Mouse (Mus musculus) midbrain, embryonic 12.5 days (tissue): ENCODE measurements around the gene Ntm. TPM values are rescaled to one million over a fixed set of nuclear protein-coding genes. Genes with fewer than 3 reads are reported as not detected.

Experiments used
- ATAC-seq: fragments of 200-750 bp; cut with Nextera tagmentation; 2 replicates; pipeline ENCODE4 v1.8.0; 2017; ENCODE audit warnings: low read depth, moderate TSS enrichment, moderate library complexity; ENCODE audit not compliant: low FRiP score
- H3K27ac ChIP-seq: fragments of 300-500 bp; sonication (generic); replicated peaks from 2 replicates; pipeline ENCODE4 v1.5.1; 2016; ENCODE audit warnings: mild to moderate bottlenecking
- H3K27me3 ChIP-seq: fragments of 300-500 bp; sonication (generic); 2 replicates; pipeline ENCODE4 v1.6.1; 2016; ENCODE audit warnings: mild to moderate bottlenecking
- H3K36me3 ChIP-seq: fragments of 300-500 bp; sonication (generic); 2 replicates; pipeline ENCODE4 v1.6.1; 2016
- H3K4me1 ChIP-seq: fragments of 300-500 bp; sonication (generic); 2 replicates; pipeline ENCODE4 v1.6.1; 2016
- H3K4me2 ChIP-seq: fragments of 300-500 bp; sonication (generic); replicated peaks from 2 replicates; pipeline ENCODE4 v1.6.1; 2016; ENCODE audit warnings: mild to moderate bottlenecking, moderate library complexity
- H3K4me3 ChIP-seq: fragments of 300-500 bp; sonication (generic); 2 replicates; pipeline ENCODE4 v1.5.1; 2016; ENCODE audit warnings: mild to moderate bottlenecking
- H3K9ac ChIP-seq: fragments of 300-500 bp; sonication (generic); replicated peaks from 2 replicates; pipeline ENCODE4 v1.6.1; 2016; ENCODE audit warnings: mild to moderate bottlenecking, moderate library complexity
- H3K9me3 ChIP-seq: fragments of 300-500 bp; sonication (generic); 2 replicates; pipeline ENCODE4 v1.6.1; 2016; ENCODE audit warnings: mild to moderate bottlenecking
- WGBS: fragments of 180-500 bp; shearing (Covaris S2); methylation state at CpG from one replicate; pipeline ENCODE4 v1.1.7; 2016; 5-methylcytosine and 5-hydroxymethylcytosine counted together
- polyA plus RNA-seq: library from polyadenylated mRNA; unstranded; fragments of >200 nt; fragmentation: Nextera tagmentation; extraction: Ambion mirVana; gene quantifications from 2 replicates; pipeline ENCODE4 v1.2.1, GENCODE M21; 2016

The Ntm gene
- 39.0 and 45.9 TPM in 2 replicates for polyA plus RNA-seq

GRCm38 (mm10) chr9:29962978-29963377 is at the start of gene Ntm:
Gene Ntm, minus strand, starts transcription at chr9:29963141.
- peak; percentile 71 for ATAC-seq
- no peaks in the 10 kb centered on the region for H3K9me3 ChIP-seq
- peak within 1 kb of the TSS; percentile 88 for H3K4me2 ChIP-seq
- peaks cover 26% of the 10 kb centered on the region for H3K27me3 ChIP-seq
- peak within 1 kb of the TSS; percentile 67 for H3K27ac ChIP-seq
- peak within 1 kb of the TSS; percentile 54 for H3K4me3 ChIP-seq
- WGBS: 9% methylated on average over 8 of the region's 8 CpGs
- H3K36me3 ChIP-seq: no peaks in the 10 kb centered on the region
- peaks cover 23% of the 10 kb centered on the region for H3K4me1 ChIP-seq
- H3K9ac ChIP-seq: peak within 1 kb of the TSS; percentile 63

DNA sequence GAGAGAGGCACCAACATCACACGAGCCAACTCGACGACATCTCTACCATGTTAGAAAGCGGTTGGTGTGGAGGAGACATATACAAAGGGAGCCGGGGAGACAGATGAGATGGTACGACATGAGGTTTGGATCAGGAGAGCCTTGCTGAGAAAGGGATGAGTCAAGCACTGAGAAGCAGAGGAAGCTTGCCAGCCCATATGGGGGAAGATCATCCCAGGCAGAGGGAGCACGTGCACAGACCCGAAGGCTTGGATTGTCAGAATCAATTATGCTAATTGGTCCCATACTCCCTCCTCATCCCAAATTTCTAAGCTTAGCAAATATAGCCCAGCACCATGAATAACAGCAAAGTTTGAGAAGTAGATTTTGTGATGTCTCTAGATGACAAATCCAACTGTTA is 42.8 kb upstream of the Ntm start:
- Histone ChIP-seq H3K9me3 (no peaks in the 10 kb centered on the region), H3K4me3 (no peak overlapping the region), H3K4me2 (no peak overlapping the region), H3K4me1 (no peaks in the 10 kb centered on the region), H3K27me3 (no peaks in the 10 kb centered on the region), H3K36me3 (no peaks in the 10 kb centered on the region), H3K9ac (no peak overlapping the region), H3K27ac (no peak overlapping the region)
- WGBS: 88% methylated on average over 8 of the region's 8 CpGs
- ATAC-seq: no peak

DNA sequence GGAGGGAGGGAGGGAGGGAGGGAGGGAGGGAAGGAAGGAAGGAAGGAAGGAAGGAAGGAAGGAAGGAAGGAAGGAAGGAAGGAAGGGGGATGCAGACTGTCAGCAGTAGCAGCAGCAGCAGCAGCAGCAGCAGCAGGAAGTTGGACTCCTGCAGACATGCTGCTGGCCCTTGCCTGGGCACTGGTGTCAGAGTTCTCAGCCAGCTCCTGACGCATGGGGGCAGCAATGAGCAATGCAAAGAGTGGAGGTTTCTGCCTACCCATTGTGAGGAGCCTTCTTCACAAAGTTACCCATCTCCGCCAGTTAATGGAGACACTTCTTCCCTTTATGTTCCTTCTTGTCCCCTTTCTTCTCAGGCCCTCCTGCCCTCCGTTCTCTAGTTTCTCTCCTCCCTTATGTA is 40.7 kb upstream of the Ntm start:
- Histone ChIP-seq H3K27me3 (no peaks in the 10 kb centered on the region), H3K9ac (no peak overlapping the region), H3K36me3 (no peaks in the 10 kb centered on the region), H3K9me3 (no peaks in the 10 kb centered on the region), H3K4me3 (no peak overlapping the region), H3K4me1 (no peaks in the 10 kb centered on the region), H3K27ac (no peak overlapping the region), H3K4me2 (no peak overlapping the region)
- 20% methylated on average over 3 of the region's 3 CpGs for WGBS
- ATAC-seq: peak; percentile 60; the same call in 1 of the 2 replicates

- no peak overlapping the region for H3K27ac ChIP-seq
- no peaks in the 10 kb centered on the region for H3K9me3 ChIP-seq
- ATAC-seq: no peak
- no peaks in the 10 kb centered on the region for H3K36me3 ChIP-seq
- no peaks in the 10 kb centered on the region for H3K27me3 ChIP-seq
- 83% methylated on average over 5 of the region's 5 CpGs for WGBS
- H3K4me3 ChIP-seq: no peak overlapping the region
- H3K4me2 ChIP-seq: no peak overlapping the region
- H3K9ac ChIP-seq: no peak overlapping the region
- H3K4me1 ChIP-seq: no peaks in the 10 kb centered on the region
Observed at GRCm38 (mm10) chr9:29981177-29981915, 18.4 kb upstream of the Ntm start.

- H3K9ac ChIP-seq: peak overlapping the region; percentile 63
- peak overlapping the region; percentile 54 for H3K4me3 ChIP-seq
- H3K4me1 ChIP-seq: peaks cover 23% of the 10 kb centered on the region
- H3K27ac ChIP-seq: peak overlapping the region; percentile 67
- no peaks in the 10 kb centered on the region for H3K9me3 ChIP-seq
- 1% methylated on average over 38 of the region's 38 CpGs for WGBS
- peaks cover 26% of the 10 kb centered on the region for H3K27me3 ChIP-seq
- no peaks in the 10 kb centered on the region for H3K36me3 ChIP-seq
- peak overlapping the region; percentile 88 for H3K4me2 ChIP-seq
- ATAC-seq: peak; percentile 76
Observed at GRCm38 (mm10) chr9:29961954-29962867, 730 bp downstream of the Ntm start.

GRCm38 (mm10) chr9:29961512-29961911 is 1.4 kb downstream of the Ntm start:
- Histone ChIP-seq H3K27ac (no peak overlapping the region; the same call in 1 of the 2 replicates), H3K9ac (peak overlapping the region; percentile 63), H3K36me3 (no peaks in the 10 kb centered on the region), H3K4me3 (peak overlapping the region; percentile 54), H3K4me2 (peak overlapping the region; percentile 88), H3K27me3 (peaks cover 26% of the 10 kb centered on the region), H3K4me1 (peaks cover 23% of the 10 kb centered on the region), H3K9me3 (no peaks in the 10 kb centered on the region)
- ATAC-seq: no peak
- 28% methylated on average over 2 of the region's 2 CpGs for WGBS

DNA sequence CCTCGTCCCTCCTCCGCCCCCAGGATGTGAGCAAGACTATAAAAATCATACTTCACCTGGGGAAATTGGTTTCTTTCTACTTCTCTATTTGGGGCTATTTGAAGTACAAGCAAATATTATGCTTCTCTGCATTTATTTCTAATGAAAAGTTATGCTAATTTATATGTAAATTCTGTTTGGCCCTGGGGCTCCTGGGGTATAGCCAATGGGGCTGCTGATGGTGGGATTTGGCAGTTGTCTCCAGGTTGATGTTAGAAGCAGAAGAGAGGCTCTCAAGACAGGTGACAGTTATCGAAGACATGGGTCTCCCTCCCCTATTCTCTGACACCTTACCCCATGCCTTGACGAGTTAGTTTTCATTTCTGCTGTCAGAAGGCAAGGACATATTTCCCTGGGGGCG is 2.2 kb downstream of the Ntm start:
- no peak for ATAC-seq
- H3K4me2 ChIP-seq: peak overlapping the region; percentile 88
- 74% methylated on average over 5 of the region's 5 CpGs for WGBS
- H3K4me3 ChIP-seq: peak overlapping the region; percentile 54
- H3K9ac ChIP-seq: 0 out of 2 replicates have a peak overlapping the region, but pooled peaks have one; percentile 11
- H3K4me1 ChIP-seq: peaks cover 23% of the 10 kb centered on the region
- H3K36me3 ChIP-seq: no peaks in the 10 kb centered on the region
- no peaks in the 10 kb centered on the region for H3K9me3 ChIP-seq
- H3K27me3 ChIP-seq: peaks cover 26% of the 10 kb centered on the region
- no peak overlapping the region for H3K27ac ChIP-seq

DNA sequence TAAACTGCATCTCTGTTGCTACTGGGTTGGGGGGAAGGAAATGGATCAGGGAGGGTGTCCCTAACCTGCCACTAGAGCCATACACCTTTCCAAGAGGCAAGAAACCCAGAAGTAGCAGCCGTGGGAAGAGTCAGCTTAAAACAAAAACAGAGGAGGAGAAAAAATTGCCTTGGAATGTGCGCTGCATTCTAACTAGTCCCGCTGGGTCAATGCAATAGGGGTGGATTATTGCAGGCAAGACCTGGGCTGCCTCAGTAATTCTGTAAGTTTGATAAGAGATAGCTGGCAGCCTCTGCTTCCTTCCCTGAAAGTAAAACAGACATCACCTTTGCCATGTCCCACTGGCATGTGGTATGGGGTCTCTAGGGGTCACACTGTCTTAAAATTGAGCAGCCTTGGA is 2.7 kb downstream of the Ntm start:
- H3K9ac ChIP-seq: no peak overlapping the region
- H3K27me3 ChIP-seq: peaks cover 26% of the 10 kb centered on the region
- H3K4me1 ChIP-seq: peaks cover 23% of the 10 kb centered on the region
- H3K27ac ChIP-seq: no peak overlapping the region
- ATAC-seq: no peak
- H3K36me3 ChIP-seq: no peaks in the 10 kb centered on the region
- 27% methylated on average over 3 of the region's 3 CpGs for WGBS
- no peak overlapping the region for H3K4me3 ChIP-seq
- peak overlapping the region; percentile 88 for H3K4me2 ChIP-seq
- no peaks in the 10 kb centered on the region for H3K9me3 ChIP-seq

GRCm38 (mm10) chr9:29956936-29957335 is 6.0 kb downstream of the Ntm start:
- H3K36me3 ChIP-seq: no peaks in the 10 kb centered on the region
- ATAC-seq: no peak
- peaks cover 23% of the 10 kb centered on the region for H3K4me1 ChIP-seq
- 75% methylated on average over 5 of the region's 5 CpGs for WGBS
- H3K27me3 ChIP-seq: peaks cover 17% of the 10 kb centered on the region
- H3K4me3 ChIP-seq: no peak overlapping the region
- H3K9ac ChIP-seq: no peak overlapping the region
- no peaks in the 10 kb centered on the region for H3K9me3 ChIP-seq
- H3K4me2 ChIP-seq: no peak overlapping the region
- H3K27ac ChIP-seq: no peak overlapping the region

GRCm38 (mm10) chr9:29954031-29954430 is 8.9 kb downstream of the Ntm start:
- Histone ChIP-seq H3K27ac (no peak overlapping the region), H3K9me3 (no peaks in the 10 kb centered on the region), H3K27me3 (no peaks in the 10 kb centered on the region), H3K4me3 (no peak overlapping the region), H3K4me2 (no peak overlapping the region), H3K4me1 (no peaks in the 10 kb centered on the region), H3K9ac (no peak overlapping the region), H3K36me3 (no peaks in the 10 kb centered on the region)
- ATAC-seq: no peak
- WGBS: 81% methylated on average over 6 of the region's 6 CpGs

- no peak for ATAC-seq
- no peak overlapping the region for H3K4me3 ChIP-seq
- H3K27me3 ChIP-seq: peaks cover 4% of the 10 kb centered on the region; the same call in 1 of the 2 replicates
- no peak overlapping the region for H3K27ac ChIP-seq
- H3K4me1 ChIP-seq: no peaks in the 10 kb centered on the region
- 80% methylated on average over 3 of the region's 3 CpGs for WGBS
- H3K36me3 ChIP-seq: no peaks in the 10 kb centered on the region
- H3K9ac ChIP-seq: no peak overlapping the region
- no peaks in the 10 kb centered on the region for H3K9me3 ChIP-seq
- no peak overlapping the region for H3K4me2 ChIP-seq
Observed at GRCm38 (mm10) chr9:29949041-29949440, 13.9 kb downstream of the Ntm start.
